Mouse (Mus musculus) kidney, adult 2 months (tissue): ENCODE results near the gene Fcna.

Source experiments
- CTCF ChIP-seq: fragments of 200-500 bp; conservative IDR thresholded peaks from 2 replicates; pipeline ENCODE4 v1.5.1; 2011; ENCODE audit warnings: low read depth, mild to moderate bottlenecking, control low read depth, low read length, moderate library complexity, mixed read lengths; ENCODE audit not compliant: insufficient read depth, insufficient read length
- POLR2A ChIP-seq: fragments of 200-500 bp; IDR thresholded peaks from one replicate; pipeline ENCODE4 v1.6.1; 2011; ENCODE audit warnings: low read depth, low read length, control low read depth

- TF ChIP-seq POLR2A (no peak), CTCF (no peak)
Measured at GRCm38 (mm10) chr2:25661245-25661970, 33.6 kb upstream of the Fcna start.
